ENCODE assay signal across 23 mouse cellular contexts in genomic region chr8:94804546-94805340, GRCm38 (mm10). TPM values are rescaled to one million over a fixed set of nuclear protein-coding genes. Genes with fewer than 3 reads are reported as not detected.
A peak's percentile ranks its signal among the peaks of the same experiment; 100 is the strongest.
DNase-seq lines count a peak whose midpoint lies in the region; ATAC-seq and TF ChIP-seq lines count a peak whose summit lies in the region.
"Had no signal": no experiment of that assay in that cellular context is flagged by ENCODE, and none has a peak within 500 bp of the region (broad histone marks: within the 10 kb centered on the region; RNA-seq: fewer than 3 reads in every experiment).

No protein-coding gene starts in this region.

- peak; percentile 75 for DNase-seq in midbrain, embryonic 11.5 days (ENCODE audit: low spot score, missing footprints)
- no peak for DNase-seq in midbrain, embryonic 10.5 days (ENCODE audit: low spot score)
- DNase-seq in forebrain, postnatal 0 days: no peak
- no peak for DNase-seq in right cerebral cortex, postnatal 25 days
- DNase-seq in kidney, postnatal 4 days: no peak
- DNase-seq: adrenal gland, postnatal 10 days; cerebellum, adult 11 months; cerebellum, adult 8-10 months; cerebellum, postnatal 14 days had no signal

- no peaks in the 10 kb centered on the region for H3K27me3 ChIP-seq in midbrain, embryonic 11.5 days (ENCODE audit: control insufficient read depth, insufficient read depth, low read length)
- no peaks in the 10 kb centered on the region for H3K27me3 ChIP-seq in midbrain, embryonic 10.5 days (ENCODE audit: low read depth, poor library complexity, severe bottlenecking)
- no peaks in the 10 kb centered on the region for H3K27me3 ChIP-seq in forebrain, postnatal 0 days (ENCODE audit: insufficient read depth, low read length)
- H3K27me3 ChIP-seq: CH12.LX; embryonic facial prominence, embryonic 13.5 days; forebrain, embryonic 12.5 days; hindbrain, embryonic 15.5 days had no signal

- TF ChIP-seq CTCF in forebrain, postnatal 0 days (IDR thresholded peaks at IDR 0.05; ENCODE audit: low read depth): no peak

- ATAC-seq in midbrain, embryonic 11.5 days (ENCODE audit: low FRiP score): no peak
- ATAC-seq in hematopoietic stem cell, adult 5-6 weeks (replicated peaks in 1 of 2; ENCODE audit: insufficient read depth in 1 of 2, low FRiP score in 2 of 2, low TSS enrichment in 1 of 2, low read depth in 1 of 2, poor library complexity in 2 of 2, severe bottlenecking in 2 of 2): peak; percentile 35 to 37; a peak in 2 of 4 replicates
- ATAC-seq in megakaryocyte, adult 5-6 weeks (ENCODE audit: poor library complexity, severe bottlenecking): peak; percentile 75
- 0 out of 2 replicates have a peak, but pooled peaks have one; percentile 37 for ATAC-seq in monocyte, adult 5-6 weeks (replicated peaks; ENCODE audit: insufficient number of reproducible peaks, low FRiP score, low TSS enrichment, poor library complexity, severe bottlenecking)
- ATAC-seq in forebrain, postnatal 0 days: no peak
- ATAC-seq: forebrain, embryonic 16.5 days had no signal

- WGBS in midbrain, embryonic 11.5 days: 82% methylated on average over 10 of the region's 10 CpGs
- 79% methylated on average over 10 of the region's 10 CpGs for WGBS in midbrain, embryonic 10.5 days
- WGBS in forebrain, postnatal 0 days: 77% methylated on average over 10 of the region's 10 CpGs

- H3K27ac ChIP-seq in midbrain, embryonic 11.5 days (ENCODE audit: low read depth, low read length): no peak overlapping the region
- no peak overlapping the region for H3K27ac ChIP-seq in midbrain, embryonic 10.5 days (replicated peaks)
- H3K27ac ChIP-seq in forebrain, postnatal 0 days (ENCODE audit: low read depth, low read length): no peak overlapping the region
- H3K27ac ChIP-seq: embryonic facial prominence, embryonic 13.5 days; forebrain, embryonic 12.5 days; hindbrain, embryonic 15.5 days had no signal

- H3K4me3 ChIP-seq in midbrain, embryonic 11.5 days (ENCODE audit: low read depth, low read length): no peak overlapping the region
- no peak overlapping the region for H3K4me3 ChIP-seq in midbrain, embryonic 10.5 days
- H3K4me3 ChIP-seq in forebrain, postnatal 0 days (ENCODE audit: low read depth, low read length): no peak overlapping the region
- H3K4me3 ChIP-seq: embryonic facial prominence, embryonic 13.5 days; forebrain, embryonic 12.5 days; heart, embryonic 12.5 days; hindbrain, embryonic 15.5 days had no signal

- no peaks in the 10 kb centered on the region; the same call in 1 of the 2 replicates for H3K4me1 ChIP-seq in midbrain, embryonic 11.5 days (ENCODE audit: control insufficient read depth, insufficient read depth, low read length)
- peaks cover 32% of the 10 kb centered on the region for H3K4me1 ChIP-seq in midbrain, embryonic 10.5 days
- H3K4me1 ChIP-seq in forebrain, postnatal 0 days (ENCODE audit: insufficient read depth): no peaks in the 10 kb centered on the region
- H3K4me1 ChIP-seq: embryonic facial prominence, embryonic 13.5 days had no signal

- no peaks in the 10 kb centered on the region for H3K9me3 ChIP-seq in midbrain, embryonic 11.5 days (ENCODE audit: control insufficient read depth, low read length)
- no peaks in the 10 kb centered on the region for H3K9me3 ChIP-seq in midbrain, embryonic 10.5 days (replicated peaks)
- H3K9me3 ChIP-seq in forebrain, postnatal 0 days (ENCODE audit: low read length): no peaks in the 10 kb centered on the region
- H3K9me3 ChIP-seq: embryonic facial prominence, embryonic 13.5 days; forebrain, embryonic 12.5 days; heart, embryonic 12.5 days; hindbrain, embryonic 15.5 days had no signal

- H3K36me3 ChIP-seq in midbrain, embryonic 11.5 days (ENCODE audit: control insufficient read depth, insufficient read depth, low read length): no peaks in the 10 kb centered on the region
- H3K36me3 ChIP-seq in midbrain, embryonic 10.5 days: no peaks in the 10 kb centered on the region
- H3K36me3 ChIP-seq in forebrain, postnatal 0 days (ENCODE audit: insufficient read depth): no peaks in the 10 kb centered on the region
- H3K36me3 ChIP-seq: embryonic facial prominence, embryonic 13.5 days; forebrain, embryonic 12.5 days; heart, embryonic 12.5 days; hindbrain, embryonic 15.5 days had no signal

- H3K9ac ChIP-seq in midbrain, embryonic 11.5 days (ENCODE audit: low read length): no peak overlapping the region
- H3K9ac ChIP-seq in forebrain, postnatal 0 days: no peak overlapping the region
- H3K9ac ChIP-seq: embryonic facial prominence, embryonic 13.5 days; forebrain, embryonic 12.5 days; heart, embryonic 12.5 days; hindbrain, embryonic 15.5 days had no signal

- no peak overlapping the region for H3K4me2 ChIP-seq in midbrain, embryonic 11.5 days
- no peak overlapping the region for H3K4me2 ChIP-seq in forebrain, postnatal 0 days (ENCODE audit: low read depth)
- H3K4me2 ChIP-seq: embryonic facial prominence, embryonic 13.5 days; forebrain, embryonic 12.5 days; heart, embryonic 12.5 days; hindbrain, embryonic 15.5 days had no signal

RNA-seq across cellular contexts. Expression of gene Ccl17, which starts 5.5 kb away (rescaled TPM):
- not detected in 2 replicates for polyA plus RNA-seq in midbrain, embryonic 11.5 days (2014; fragmentation: Nextera tagmentation; extraction: Ambion mirVana)
- polyA plus RNA-seq in midbrain, embryonic 10.5 days (2016; fragmentation: Nextera tagmentation; extraction: Ambion mirVana): not detected in 2 replicates
- not detected in 2 replicates for total RNA-seq in hematopoietic stem cell, adult 5-6 weeks (2017)
- 2.4 TPM in 1 of 2 replicates, not detected in the other for total RNA-seq in megakaryocyte, adult 5-6 weeks (2015)
- 1.4 TPM in 1 of 2 replicates, not detected in the other for total RNA-seq in megakaryocyte, adult 5-6 weeks (2017)
- total RNA-seq in monocyte, adult 5-6 weeks (2017): not detected in 3 replicates
- total RNA-seq in forebrain, postnatal 0 days (2014; rRNA removed): not detected in 2 replicates
- 4.7 and 5.0 TPM in 2 replicates for polyA plus RNA-seq in forebrain, postnatal 0 days (2015; fragmentation: Nextera tagmentation; extraction: Ambion mirVana)
- total RNA-seq: gastrocnemius, adult 18-20 months; heart, adult 8-10 months; heart, postnatal 25 days had no signal
- polyA plus RNA-seq: brain, embryonic 14.5 days; embryonic facial prominence, embryonic 13.5 days; hindbrain, embryonic 11.5 days had no signal

RNA-seq across cellular contexts. Expression of gene Cx3cl1, which starts 32.9 kb away (rescaled TPM):
- 9.4 and 10.4 TPM in 2 replicates for polyA plus RNA-seq in midbrain, embryonic 11.5 days (2014; fragmentation: Nextera tagmentation; extraction: Ambion mirVana)
- polyA plus RNA-seq in midbrain, embryonic 10.5 days (2016; fragmentation: Nextera tagmentation; extraction: Ambion mirVana): 13.6 and 14.3 TPM in 2 replicates
- 0.55 and 3.3 TPM in 2 replicates for total RNA-seq in hematopoietic stem cell, adult 5-6 weeks (2017)
- 0.13 and 0.18 TPM in 2 replicates for total RNA-seq in megakaryocyte, adult 5-6 weeks (2015)
- total RNA-seq in megakaryocyte, adult 5-6 weeks (2017): not detected in 2 replicates
- not detected in 3 replicates for total RNA-seq in monocyte, adult 5-6 weeks (2017)
- total RNA-seq in forebrain, postnatal 0 days (2014; rRNA removed): 61.5 and 68.7 TPM in 2 replicates
- polyA plus RNA-seq in forebrain, postnatal 0 days (2015; fragmentation: Nextera tagmentation; extraction: Ambion mirVana): 61.8 and 80.0 TPM in 2 replicates

RNA-seq across cellular contexts. Expression of gene Coq9, which starts 33.4 kb away (rescaled TPM):
- polyA plus RNA-seq in midbrain, embryonic 11.5 days (2014; fragmentation: Nextera tagmentation; extraction: Ambion mirVana): 49.4 and 51.5 TPM in 2 replicates
- 50.4 and 52.6 TPM in 2 replicates for polyA plus RNA-seq in midbrain, embryonic 10.5 days (2016; fragmentation: Nextera tagmentation; extraction: Ambion mirVana)
- total RNA-seq in hematopoietic stem cell, adult 5-6 weeks (2017): 33.1 and 39.4 TPM in 2 replicates
- total RNA-seq in megakaryocyte, adult 5-6 weeks (2015): 12.8 and 16.6 TPM in 2 replicates
- total RNA-seq in megakaryocyte, adult 5-6 weeks (2017): 22.1 and 24.8 TPM in 2 replicates
- 23.0 to 27.5 TPM (median 25.1 TPM) in 3 replicates for total RNA-seq in monocyte, adult 5-6 weeks (2017)
- total RNA-seq in forebrain, postnatal 0 days (2014; rRNA removed): 87.3 and 89.6 TPM in 2 replicates
- polyA plus RNA-seq in forebrain, postnatal 0 days (2015; fragmentation: Nextera tagmentation; extraction: Ambion mirVana): 45.4 and 52.6 TPM in 2 replicates

RNA-seq across cellular contexts. Expression of gene Ciapin1, which starts 33.4 kb away (rescaled TPM):
- 134 and 154 TPM in 2 replicates for polyA plus RNA-seq in midbrain, embryonic 11.5 days (2014; fragmentation: Nextera tagmentation; extraction: Ambion mirVana)
- polyA plus RNA-seq in midbrain, embryonic 10.5 days (2016; fragmentation: Nextera tagmentation; extraction: Ambion mirVana): 185 and 201 TPM in 2 replicates
- total RNA-seq in hematopoietic stem cell, adult 5-6 weeks (2017): 24.1 and 49.0 TPM in 2 replicates
- 13.0 and 28.9 TPM in 2 replicates for total RNA-seq in megakaryocyte, adult 5-6 weeks (2015)
- total RNA-seq in megakaryocyte, adult 5-6 weeks (2017): 13.5 and 19.5 TPM in 2 replicates
- 17.0 to 23.7 TPM (median 17.3 TPM) in 3 replicates for total RNA-seq in monocyte, adult 5-6 weeks (2017)
- 50.1 and 51.1 TPM in 2 replicates for total RNA-seq in forebrain, postnatal 0 days (2014; rRNA removed)
- 108 and 120 TPM in 2 replicates for polyA plus RNA-seq in forebrain, postnatal 0 days (2015; fragmentation: Nextera tagmentation; extraction: Ambion mirVana)

RNA-seq across cellular contexts. Expression of gene Polr2c, which starts 52.5 kb away (rescaled TPM):
- 160 and 169 TPM in 2 replicates for polyA plus RNA-seq in midbrain, embryonic 11.5 days (2014; fragmentation: Nextera tagmentation; extraction: Ambion mirVana)
- 163 and 176 TPM in 2 replicates for polyA plus RNA-seq in midbrain, embryonic 10.5 days (2016; fragmentation: Nextera tagmentation; extraction: Ambion mirVana)
- 54.9 and 64.7 TPM in 2 replicates for total RNA-seq in hematopoietic stem cell, adult 5-6 weeks (2017)
- total RNA-seq in megakaryocyte, adult 5-6 weeks (2015): 44.1 and 46.4 TPM in 2 replicates
- 40.3 and 43.5 TPM in 2 replicates for total RNA-seq in megakaryocyte, adult 5-6 weeks (2017)
- 36.9 to 49.4 TPM (median 40.6 TPM) in 3 replicates for total RNA-seq in monocyte, adult 5-6 weeks (2017)
- 59.5 and 82.7 TPM in 2 replicates for total RNA-seq in forebrain, postnatal 0 days (2014; rRNA removed)
- 101 and 119 TPM in 2 replicates for polyA plus RNA-seq in forebrain, postnatal 0 days (2015; fragmentation: Nextera tagmentation; extraction: Ambion mirVana)

Comparison
In these comparisons a context has a peak if more than half of its experiments do, and no peak if none do; other contexts are left out.
1. ATAC-seq: peak in hematopoietic stem cell, adult 5-6 weeks (2 of 2), megakaryocyte, adult 5-6 weeks (single experiment) and monocyte, adult 5-6 weeks (single experiment); none in midbrain, embryonic 11.5 days (single experiment) and forebrain, postnatal 0 days (single experiment).
2. RNA of gene Cx3cl1, which starts 32.9 kb away (total RNA-seq): 61.5 to 68.7 TPM in forebrain, postnatal 0 days; 0.55 to 3.3 TPM in hematopoietic stem cell, adult 5-6 weeks, 0.13 to 0.18 TPM in megakaryocyte, adult 5-6 weeks and not detected in monocyte, adult 5-6 weeks; every median in the first group is over 10 times any median in the second.